Mouse (Mus musculus): ENCODE measurements around the gene Nprl2. TPM values are rescaled to one million over a fixed set of nuclear protein-coding genes. Genes with fewer than 3 reads are reported as not detected.
A peak's percentile ranks its signal among the peaks of the same experiment; 100 is the strongest.

Nprl2 gene
- total and polyA plus RNA-seq, 2 experiments from 2014 or later, result 22.5 to 56.4 TPM

GRCm38 (mm10) chr9:107566855-107567254, 24.8 kb downstream of the Nprl2 start:
- ATAC-seq (ENCODE audit: insufficient read depth, low read depth), result peak; percentile 42
- Histone ChIP-seq H3K36me3 (replicated peaks; ENCODE audit: control insufficient read depth, insufficient read depth, low read length) (peaks cover 19% of the 10 kb centered on the region), H3K4me1 (ENCODE audit: control insufficient read depth, insufficient read depth) (peaks cover 29% of the 10 kb centered on the region), H3K4me2 (ENCODE audit: low read depth, low read length) (peak overlapping the region; percentile 76; the same call in 1 of the 2 replicates), H3K27ac (ENCODE audit: low read depth) (peak overlapping the region; percentile 90), H3K4me3 (ENCODE audit: low read depth, low read length) (no peak overlapping the region), H3K27me3 (ENCODE audit: control insufficient read depth, insufficient read depth, low read length) (no peaks in the 10 kb centered on the region), H3K9ac (replicated peaks; ENCODE audit: low read depth, low read length) (no peak overlapping the region), H3K9me3 (replicated peaks; ENCODE audit: control insufficient read depth, low read length) (no peaks in the 10 kb centered on the region)
- TF ChIP-seq EP300 (IDR thresholded peaks at IDR 0.05; ENCODE audit: low read depth), result peak; percentile 90; the same call in 1 of the 2 replicates
- TF ChIP-seq CTCF (IDR thresholded peaks at IDR 0.05; ENCODE audit: low read depth), result no peak
- DNase-seq (ENCODE audit: low spot score), result no peak
- WGBS, result 50% methylated on average over 3 of the region's 3 CpGs

DNA sequence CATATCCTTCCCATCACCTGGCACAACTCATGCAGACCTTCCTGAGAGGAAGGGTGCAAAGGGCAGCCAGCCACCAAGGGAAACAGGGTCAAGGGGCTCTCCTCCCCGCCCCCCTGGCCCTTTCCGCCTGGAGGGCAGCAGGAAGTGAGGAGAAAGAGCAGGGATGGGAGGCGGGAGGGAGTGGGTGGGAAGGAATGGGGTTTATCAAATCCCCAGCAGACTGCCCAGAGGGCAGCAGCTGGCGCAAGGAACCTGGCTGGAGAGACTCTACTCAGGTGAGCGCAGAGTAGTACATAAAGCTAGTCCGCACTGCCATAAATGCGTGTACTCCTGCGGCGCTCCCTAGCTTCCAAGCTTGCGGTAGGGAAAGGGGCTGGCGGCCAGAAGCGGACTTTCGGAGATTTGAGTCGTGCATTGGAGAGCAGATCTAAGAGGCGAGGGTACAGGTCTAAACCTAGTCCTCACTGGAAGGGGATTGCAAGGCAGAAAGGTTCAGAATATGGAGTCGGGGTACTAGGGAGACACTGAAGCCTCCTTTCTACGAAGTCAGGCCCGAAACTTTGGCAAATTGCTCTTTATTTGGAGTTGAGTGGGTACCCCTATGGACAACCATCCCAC, 25.8 kb downstream of the Nprl2 start, which contains the start of gene Hyal2:
Hyal2 (plus strand) TSS at position 244 of the 618 bp plus-strand sequence.
- no peak for ATAC-seq (ENCODE audit: insufficient read depth, low read depth)
- H3K4me1 ChIP-seq (ENCODE audit: control insufficient read depth, insufficient read depth), result peaks cover 29% of the 10 kb centered on the region
- H3K27me3 ChIP-seq (ENCODE audit: control insufficient read depth, insufficient read depth, low read length), result no peaks in the 10 kb centered on the region

DNA sequence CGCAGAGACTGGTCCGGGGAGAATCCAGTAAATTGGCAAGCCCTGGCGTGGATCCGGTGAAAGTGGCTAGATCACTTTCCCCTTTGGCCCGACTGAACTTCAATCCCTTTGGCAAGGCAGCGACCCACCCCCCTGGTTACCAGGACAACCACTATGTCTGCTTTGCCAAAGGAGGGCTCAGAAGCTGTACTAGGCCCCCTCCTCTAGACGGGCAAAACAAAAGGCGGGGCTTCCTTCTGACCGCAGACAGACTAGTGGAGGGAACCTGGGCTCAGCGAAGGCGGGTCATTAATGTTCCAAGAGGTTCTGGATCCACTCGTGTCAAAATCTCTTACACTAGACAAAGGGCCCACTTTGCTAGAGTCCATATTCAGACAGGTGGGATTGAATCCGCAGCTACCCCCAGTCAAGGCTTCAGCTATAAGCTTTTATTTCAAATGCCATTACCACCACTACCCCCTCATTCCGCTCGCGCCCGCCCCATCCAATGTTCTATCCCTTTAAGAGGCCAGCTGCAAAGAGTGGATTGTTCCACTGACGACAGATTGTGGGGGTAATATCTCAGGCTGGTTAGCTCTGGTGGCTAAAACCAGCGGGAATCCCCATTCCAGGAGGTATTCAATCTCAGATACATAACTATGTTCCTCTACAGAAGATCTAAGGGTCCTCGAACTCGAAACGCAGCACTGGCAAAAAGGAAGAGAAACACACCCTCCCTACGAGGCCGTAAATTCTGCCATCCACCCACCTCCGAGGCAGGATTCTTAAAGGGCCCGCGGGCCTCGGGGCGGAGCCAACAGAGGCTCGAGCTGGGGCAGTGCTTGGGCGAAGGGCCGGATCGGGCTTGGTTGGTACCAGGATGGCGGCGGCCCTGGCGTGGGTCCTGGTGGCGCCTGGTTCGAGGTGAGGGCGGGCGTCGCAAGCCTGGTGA, 26.6 kb downstream of the Nprl2 start:
- H3K27me3 ChIP-seq (ENCODE audit: control insufficient read depth, insufficient read depth, low read length), result no peaks in the 10 kb centered on the region
- WGBS, result 2% methylated on average over 41 of the region's 41 CpGs
- H3K4me1 ChIP-seq (ENCODE audit: control insufficient read depth, insufficient read depth), result peaks cover 28% of the 10 kb centered on the region
- peak; percentile 95 for TF ChIP-seq EP300 (IDR thresholded peaks at IDR 0.05; ENCODE audit: low read depth)
- no peak for TF ChIP-seq CTCF (IDR thresholded peaks at IDR 0.05; ENCODE audit: low read depth)
- H3K9ac ChIP-seq (replicated peaks; ENCODE audit: low read depth, low read length), result peak overlapping the region; percentile 77
- DNase-seq (ENCODE audit: low spot score) (peak; percentile 85), ATAC-seq (ENCODE audit: insufficient read depth, low read depth) (peak; percentile 79)
- H3K27ac ChIP-seq (ENCODE audit: low read depth), result peak overlapping the region; percentile 90
- peak overlapping the region; percentile 76 for H3K4me3 ChIP-seq (ENCODE audit: low read depth, low read length)
- H3K9me3 ChIP-seq (replicated peaks; ENCODE audit: control insufficient read depth, low read length), result no peaks in the 10 kb centered on the region
- peak overlapping the region; percentile 76 for H3K4me2 ChIP-seq (ENCODE audit: low read depth, low read length)
- H3K36me3 ChIP-seq (replicated peaks; ENCODE audit: control insufficient read depth, insufficient read depth, low read length), result peaks cover 27% of the 10 kb centered on the region

More for the DNA sequence above, 25.8 kb downstream of the Nprl2 start, which contains the start of gene Hyal2:
- 21% methylated on average over 18 of the region's 18 CpGs for WGBS
- peak within 1 kb of the TSS; percentile 90 for H3K27ac ChIP-seq (ENCODE audit: low read depth)
- H3K9me3 ChIP-seq (replicated peaks; ENCODE audit: control insufficient read depth, low read length), result no peaks in the 10 kb centered on the region
- H3K9ac ChIP-seq (replicated peaks; ENCODE audit: low read depth, low read length), result peak within 1 kb of the TSS; percentile 77
- TF ChIP-seq CTCF (IDR thresholded peaks at IDR 0.05; ENCODE audit: low read depth), result no peak
- TF ChIP-seq EP300 (IDR thresholded peaks at IDR 0.05; ENCODE audit: low read depth), result no peak
- DNase-seq (ENCODE audit: low spot score), result no peak
- peak within 1 kb of the TSS; percentile 76 for H3K4me3 ChIP-seq (ENCODE audit: low read depth, low read length)
- H3K4me2 ChIP-seq (ENCODE audit: low read depth, low read length), result peak within 1 kb of the TSS; percentile 76
- H3K36me3 ChIP-seq (replicated peaks; ENCODE audit: control insufficient read depth, insufficient read depth, low read length), result peaks cover 22% of the 10 kb centered on the region

GRCm38 (mm10) chr9:107569270-107569669, 27.2 kb downstream of the Nprl2 start:
- Histone ChIP-seq H3K9me3 (replicated peaks; ENCODE audit: control insufficient read depth, low read length) (no peaks in the 10 kb centered on the region), H3K4me3 (ENCODE audit: low read depth, low read length) (peak overlapping the region; percentile 76), H3K27me3 (ENCODE audit: control insufficient read depth, insufficient read depth, low read length) (no peaks in the 10 kb centered on the region), H3K9ac (replicated peaks; ENCODE audit: low read depth, low read length) (peak overlapping the region; percentile 77), H3K36me3 (replicated peaks; ENCODE audit: control insufficient read depth, insufficient read depth, low read length) (peaks cover 27% of the 10 kb centered on the region), H3K4me2 (ENCODE audit: low read depth, low read length) (peak overlapping the region; percentile 76), H3K27ac (ENCODE audit: low read depth) (peak overlapping the region; percentile 90), H3K4me1 (ENCODE audit: control insufficient read depth, insufficient read depth) (peaks cover 21% of the 10 kb centered on the region)
- no peak for DNase-seq (ENCODE audit: low spot score)
- peak; percentile 24 for ATAC-seq (ENCODE audit: insufficient read depth, low read depth)
- TF ChIP-seq CTCF (IDR thresholded peaks at IDR 0.05; ENCODE audit: low read depth) (no peak), EP300 (IDR thresholded peaks at IDR 0.05; ENCODE audit: low read depth) (no peak)
- 1% methylated on average over 22 of the region's 23 CpGs for WGBS

DNA sequence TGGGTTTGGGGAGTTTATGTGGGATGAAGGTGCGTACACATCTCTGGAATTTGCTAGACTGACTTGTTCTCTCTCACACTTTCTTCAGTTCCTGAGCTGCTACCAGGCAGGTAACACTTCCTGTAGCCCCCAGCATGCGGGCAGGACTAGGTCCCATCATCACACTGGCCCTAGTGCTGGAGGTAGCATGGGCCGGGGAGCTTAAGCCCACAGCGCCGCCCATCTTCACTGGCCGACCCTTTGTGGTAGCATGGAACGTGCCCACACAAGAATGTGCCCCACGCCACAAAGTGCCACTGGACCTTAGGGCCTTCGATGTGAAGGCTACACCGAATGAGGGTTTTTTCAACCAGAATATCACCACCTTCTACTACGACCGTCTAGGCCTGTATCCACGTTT, 28.0 kb downstream of the Nprl2 start:
- Histone ChIP-seq H3K27me3 (ENCODE audit: control insufficient read depth, insufficient read depth, low read length) (no peaks in the 10 kb centered on the region), H3K9ac (replicated peaks; ENCODE audit: low read depth, low read length) (peak overlapping the region; percentile 77), H3K4me3 (ENCODE audit: low read depth, low read length) (peak overlapping the region; percentile 76), H3K9me3 (replicated peaks; ENCODE audit: control insufficient read depth, low read length) (no peaks in the 10 kb centered on the region), H3K27ac (ENCODE audit: low read depth) (peak overlapping the region; percentile 90), H3K36me3 (replicated peaks; ENCODE audit: control insufficient read depth, insufficient read depth, low read length) (peaks cover 27% of the 10 kb centered on the region), H3K4me2 (ENCODE audit: low read depth, low read length) (peak overlapping the region; percentile 76), H3K4me1 (ENCODE audit: control insufficient read depth, insufficient read depth) (peaks cover 21% of the 10 kb centered on the region)
- TF ChIP-seq CTCF (IDR thresholded peaks at IDR 0.05; ENCODE audit: low read depth) (no peak; the same call in 1 of the 2 replicates), EP300 (IDR thresholded peaks at IDR 0.05; ENCODE audit: low read depth) (no peak)
- DNase-seq (ENCODE audit: low spot score) (no peak), ATAC-seq (ENCODE audit: insufficient read depth, low read depth) (no peak)
- WGBS, result 52% methylated on average over 13 of the region's 13 CpGs
